Mouse (Mus musculus): Measurements from ENCODE around the gene Gbf1.

GRCm38 (mm10) chr19:46296938-46297337 lies 144.6 kb downstream of the Gbf1 start:
- no peak for TF ChIP-seq RCOR1 (conservative IDR thresholded peaks at IDR 0.05; ENCODE audit: low read depth, low read length)
- no peak for TF ChIP-seq EP300 (IDR thresholded peaks at IDR 0.05; ENCODE audit: low read length)
